Mouse (Mus musculus) kidney, adult 11 months (tissue): Measurements from ENCODE around the gene Zfp961.
"Not testable (repeated sequence)": the region's sequence is repeated elsewhere in the genome, so short reads cannot be mapped to it uniquely, and the experiment has no call there.

Source experiments
- DNase-seq: peaks from one replicate; pipeline ENCODE4 v3.0.0; 2022

Zfp961 gene

DNA sequence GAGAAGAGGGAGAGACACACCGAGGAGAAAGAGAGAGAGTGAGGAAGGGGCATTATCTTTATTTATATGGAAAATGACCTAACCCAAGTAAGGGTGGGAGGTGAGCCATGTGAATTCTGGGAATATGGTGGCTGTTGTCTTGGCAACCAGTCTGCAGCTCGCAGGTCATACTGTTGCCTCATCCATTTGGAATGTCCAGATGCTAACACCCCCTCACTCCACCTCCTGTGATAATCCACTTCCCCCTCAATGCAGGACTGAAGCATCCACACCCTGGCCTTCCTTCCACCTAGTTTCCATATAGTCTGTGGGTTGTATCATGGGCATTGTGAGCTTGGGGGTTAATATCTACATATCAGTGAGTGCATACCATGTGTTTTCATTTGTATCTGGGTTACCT is 69.0 kb downstream of the Zfp961 start:
- no peak for DNase-seq

DNA sequence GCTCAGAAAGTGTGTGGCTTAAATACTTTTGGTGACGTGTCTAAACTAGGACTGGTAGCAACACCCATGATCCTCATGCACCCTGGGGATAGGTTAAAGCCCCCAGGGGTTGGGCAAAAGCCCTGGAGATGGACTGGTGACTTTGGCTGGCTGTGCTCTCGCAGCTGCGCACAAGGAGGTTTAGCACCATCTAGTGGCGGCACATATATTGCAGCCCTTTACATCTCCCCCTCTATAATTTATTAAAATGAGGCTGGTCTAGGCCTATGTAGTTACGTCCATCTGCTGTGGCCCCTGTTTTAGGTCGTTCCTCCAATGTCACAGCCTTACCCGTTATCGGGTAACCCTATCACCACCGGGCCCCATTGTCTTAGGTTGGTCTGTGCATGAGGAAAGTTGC is 74.0 kb downstream of the Zfp961 start:
- not testable (repeated sequence) for DNase-seq

DNA sequence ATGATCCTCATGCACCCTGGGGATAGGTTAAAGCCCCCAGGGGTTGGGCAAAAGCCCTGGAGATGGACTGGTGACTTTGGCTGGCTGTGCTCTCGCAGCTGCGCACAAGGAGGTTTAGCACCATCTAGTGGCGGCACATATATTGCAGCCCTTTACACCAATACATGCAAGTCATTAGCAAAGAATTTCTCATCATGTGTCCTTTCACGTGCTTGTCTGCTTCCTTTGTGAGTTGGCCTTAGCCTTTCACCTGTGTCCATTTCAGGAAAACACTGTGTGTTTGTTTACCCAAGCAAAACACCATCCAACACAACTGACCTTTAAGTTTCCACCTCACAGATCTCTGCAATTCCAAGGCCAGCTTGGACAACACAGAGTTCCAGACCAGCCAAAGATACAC is 82.1 kb downstream of the Zfp961 start:
- DNase-seq = peak; percentile 63

DNA sequence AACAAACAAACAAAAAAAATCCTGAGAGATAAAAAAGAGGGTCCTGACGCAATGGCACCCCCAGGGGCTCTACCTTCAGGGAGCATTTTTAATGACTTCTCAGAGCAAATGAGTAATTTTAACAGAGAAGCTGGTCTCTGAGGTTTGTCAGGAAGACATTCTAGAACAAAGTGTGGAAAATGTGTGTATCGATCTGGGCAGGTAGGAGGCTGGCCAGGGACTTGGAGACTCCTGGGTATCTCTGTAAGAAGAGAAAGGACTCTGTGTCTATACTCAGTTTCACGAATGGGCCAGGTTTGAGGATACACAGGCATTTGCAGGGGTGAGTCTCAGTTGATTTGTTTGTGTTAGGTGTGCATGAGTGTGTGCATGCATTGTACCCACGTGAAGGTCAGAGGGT is 90.1 kb downstream of the Zfp961 start, which contains the start of gene Olfr372:
Gene Olfr372 (plus strand): TSS at position 301 of the 400 bp plus-strand sequence.
- not testable (repeated sequence) for DNase-seq

DNA sequence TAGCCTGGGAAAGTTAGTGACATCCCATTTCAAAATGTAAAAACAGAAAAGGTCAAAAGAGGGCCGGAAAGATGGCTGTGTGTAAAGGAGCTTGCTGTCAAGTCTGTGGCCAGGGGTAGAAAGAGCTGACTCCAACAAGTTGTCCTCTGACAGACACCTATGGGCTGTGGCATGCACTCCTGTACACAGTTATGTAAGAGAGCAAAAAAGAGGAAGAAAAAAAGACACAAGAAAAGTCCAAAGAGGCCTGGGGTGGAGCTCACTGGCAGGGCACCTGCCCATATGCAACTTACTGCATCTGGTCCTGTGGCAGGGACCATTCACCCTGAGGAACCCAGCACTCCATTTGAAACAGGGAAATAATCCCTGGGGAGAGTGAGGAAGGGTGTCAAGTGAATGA is 91.7 kb downstream of the Zfp961 start:
- DNase-seq = no peak
